Mouse (Mus musculus): ENCODE measurements at regions not wholly inside any gene's neighbourhood (a gene's known extent, or its start where the extent isn't known, plus 50 kb on each side); places are given as distances from the start of the nearest gene placed in this dataset.
"Not testable (repeated sequence)": the region's sequence is repeated elsewhere in the genome, so short reads cannot be mapped to it uniquely, and the experiment has no call there.

DNA sequence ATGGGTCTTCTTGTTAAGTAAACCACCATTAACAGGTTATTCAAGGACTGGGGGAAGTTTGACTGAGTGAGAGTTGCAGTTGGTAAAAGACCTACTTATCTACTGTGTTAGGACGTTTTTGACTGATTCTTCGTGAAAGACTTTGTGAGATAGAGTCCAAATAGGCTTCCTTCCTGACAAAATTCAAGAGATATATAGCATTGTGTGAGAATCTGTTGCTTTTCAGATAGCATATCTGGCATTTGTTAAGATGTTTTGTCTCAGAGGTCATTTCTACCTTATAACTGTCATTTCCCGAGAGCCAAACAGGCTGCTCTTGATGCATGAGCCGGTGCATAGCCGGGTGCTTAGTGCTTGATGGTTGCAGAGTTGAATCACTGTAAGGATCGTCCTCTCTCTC lies 214.8 kb downstream of the Pten start:
- DNase-seq (ENCODE audit: low spot score): no peak

DNA sequence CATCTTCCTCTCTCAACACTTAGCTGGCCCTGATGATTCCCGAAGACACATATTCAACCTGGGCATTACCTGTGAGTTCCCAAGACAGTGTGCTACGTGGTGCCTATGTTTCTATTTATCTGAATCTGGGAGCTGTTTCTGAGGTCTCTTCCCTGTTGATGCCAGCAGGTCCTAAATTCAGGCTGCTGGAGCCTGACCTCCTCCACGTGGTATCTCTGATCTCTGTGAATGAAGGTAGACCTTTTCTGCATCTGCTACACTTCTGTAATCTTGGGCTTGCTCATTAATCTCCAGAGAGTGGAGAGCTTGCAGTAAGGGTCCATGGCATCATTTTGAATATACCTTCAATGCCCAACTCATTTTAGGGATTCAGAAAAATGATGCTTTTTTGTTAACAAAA lies 215.8 kb downstream of the Pten start:
- DNase-seq (ENCODE audit: low spot score): no peak

DNA sequence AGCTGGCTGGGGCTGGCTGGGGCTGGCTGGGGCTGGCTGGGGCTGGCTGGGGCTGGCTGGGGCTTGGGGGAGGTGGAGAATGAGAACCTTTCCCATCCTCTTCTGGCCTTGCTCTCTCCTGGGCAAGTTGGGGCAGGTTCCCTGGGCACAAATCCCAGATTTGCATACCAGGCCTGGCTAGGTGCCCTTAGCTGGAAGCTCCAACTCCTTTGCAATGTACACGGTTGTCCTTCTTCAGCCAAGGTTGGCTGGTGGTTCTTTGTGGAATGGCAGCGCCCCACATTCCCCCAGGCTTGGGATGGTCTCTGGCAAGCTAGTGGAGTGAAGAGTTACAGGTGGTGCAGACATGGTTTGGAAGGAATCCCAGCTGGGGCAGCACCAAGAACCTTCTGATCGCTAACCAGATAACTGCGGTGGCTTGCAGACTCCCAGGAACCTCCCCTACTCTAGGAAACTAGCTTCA lies 217.5 kb downstream of the Pten start:
- peak; percentile 43 for DNase-seq (ENCODE audit: low spot score)

- no peak for DNase-seq (ENCODE audit: low spot score)
Measured at GRCm38 (mm10) chr19:32975303-32975702, 218.0 kb downstream of the Pten start.

DNA sequence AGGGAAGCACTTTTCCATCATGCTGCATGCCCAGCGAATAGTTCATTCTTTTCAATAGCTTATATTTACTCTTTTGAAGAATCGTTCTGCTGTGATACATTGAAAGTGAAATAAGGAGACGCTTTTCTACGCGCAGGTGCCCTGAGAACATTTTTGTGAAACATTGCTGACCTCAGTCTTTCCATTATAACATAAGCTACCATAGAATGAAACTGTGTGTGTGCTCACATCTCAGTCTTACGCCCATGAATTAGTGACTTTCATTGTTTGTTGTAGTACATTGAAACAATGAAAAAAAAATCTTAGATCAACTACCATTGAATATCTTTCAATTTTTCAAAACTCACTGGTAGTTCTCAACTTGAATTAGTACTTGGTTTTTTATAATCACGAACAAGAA lies 219.2 kb downstream of the Pten start:
- no peak for DNase-seq (ENCODE audit: low spot score)

- DNase-seq (ENCODE audit: low spot score): no peak
Measured at GRCm38 (mm10) chr19:32978037-32978745, 220.9 kb downstream of the Pten start.

GRCm38 (mm10) chr19:32980142-32980541 lies 222.8 kb downstream of the Pten start:
- no peak for DNase-seq (ENCODE audit: low spot score)

- no peak for DNase-seq (ENCODE audit: low spot score)
Measured at GRCm38 (mm10) chr19:32988713-32989112, 231.4 kb downstream of the Pten start.

GRCm38 (mm10) chr19:32989346-32989745 lies 232.0 kb downstream of the Pten start:
- no peak for DNase-seq (ENCODE audit: low spot score)

DNA sequence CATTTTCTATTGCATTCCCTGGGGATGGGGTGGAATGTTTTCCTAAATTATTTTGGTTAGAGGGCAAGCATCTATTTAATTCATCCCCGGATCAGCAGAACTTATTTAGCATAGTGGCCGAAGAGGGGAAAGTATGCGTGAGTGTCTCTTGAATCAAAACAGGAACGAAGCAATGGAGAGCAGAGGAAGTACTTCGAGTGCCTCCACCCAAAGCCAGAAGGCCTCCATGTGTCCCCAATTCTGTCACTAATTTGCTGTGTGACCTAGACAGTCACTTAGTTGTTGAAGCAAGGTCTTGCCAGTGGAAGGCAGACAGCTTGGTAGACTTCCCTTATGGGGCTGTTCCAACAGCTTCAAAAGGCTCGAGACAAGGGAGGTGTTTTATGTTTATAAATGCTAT lies 233.3 kb downstream of the Pten start:
- no peak for DNase-seq (ENCODE audit: low spot score)

GRCm38 (mm10) chr19:32998576-32999170 lies 241.4 kb downstream of the Pten start:
- DNase-seq (ENCODE audit: low spot score): no peak

DNA sequence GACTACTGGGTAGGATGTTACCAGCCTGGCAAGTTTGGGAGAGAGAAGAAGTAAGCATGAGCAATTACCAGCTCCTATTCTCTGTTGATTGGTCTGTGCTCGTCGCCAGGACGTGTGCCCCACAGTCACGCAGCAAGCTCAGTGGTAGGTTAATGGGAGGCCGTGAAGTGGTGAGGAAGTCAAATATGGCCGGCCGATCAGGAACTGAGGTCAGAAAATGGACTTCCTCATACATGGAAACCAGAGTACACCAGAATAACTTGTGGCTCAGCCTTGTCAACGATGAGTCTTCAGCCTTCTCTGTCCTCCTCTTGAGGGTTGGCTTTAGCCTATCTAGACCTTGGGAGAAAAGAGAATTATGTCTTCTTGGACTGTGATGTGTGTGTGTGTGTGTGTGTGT lies 250.3 kb downstream of the Pten start:
- DNase-seq (ENCODE audit: low spot score): no peak

DNA sequence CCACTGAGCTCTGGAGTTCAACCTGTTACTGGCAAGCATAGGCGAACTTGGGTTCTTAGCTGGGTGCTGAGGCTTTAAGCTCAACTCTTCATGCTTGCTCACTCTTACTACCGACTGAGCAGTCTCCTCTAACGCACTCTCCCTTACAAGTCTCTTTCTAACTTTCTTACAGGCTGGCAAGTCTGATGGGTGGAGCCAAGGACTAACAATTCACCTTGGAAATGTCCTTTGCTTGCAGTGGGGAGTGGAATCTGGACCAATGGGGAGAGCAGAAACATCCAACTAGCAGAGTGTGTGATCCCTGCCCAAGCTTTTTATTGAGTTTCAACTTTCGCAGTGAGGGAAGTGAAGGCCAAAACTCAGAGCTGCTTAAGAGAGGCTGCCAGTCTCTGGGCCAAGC lies 250.8 kb downstream of the Pten start:
- DNase-seq (ENCODE audit: low spot score): no peak

GRCm38 (mm10) chr19:33008794-33009193 lies 251.5 kb downstream of the Pten start:
- DNase-seq (ENCODE audit: low spot score): no peak

- DNase-seq (ENCODE audit: low spot score): no peak
Measured at GRCm38 (mm10) chr19:33010886-33011446, 253.7 kb downstream of the Pten start.

DNA sequence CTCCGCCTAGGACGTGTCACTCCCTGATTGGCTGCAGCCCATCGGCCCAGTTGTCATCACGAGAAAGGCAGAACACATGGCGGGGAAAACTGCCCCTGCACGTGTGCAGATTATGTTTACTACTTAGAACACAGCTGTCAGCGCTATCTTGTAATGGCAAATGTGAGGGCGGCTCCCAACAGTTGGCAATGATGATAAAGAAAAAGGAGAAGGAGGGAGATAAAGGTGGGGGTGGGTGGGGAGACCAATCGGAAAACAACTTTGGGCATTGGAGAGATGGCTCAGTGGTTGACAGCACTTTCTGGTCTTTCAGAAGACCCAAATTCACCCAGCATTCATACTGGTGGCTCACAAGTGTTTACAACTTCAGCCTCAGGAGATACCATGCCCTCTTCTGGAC lies 257.6 kb downstream of the Pten start:
- not testable (repeated sequence) for DNase-seq (ENCODE audit: low spot score)

DNA sequence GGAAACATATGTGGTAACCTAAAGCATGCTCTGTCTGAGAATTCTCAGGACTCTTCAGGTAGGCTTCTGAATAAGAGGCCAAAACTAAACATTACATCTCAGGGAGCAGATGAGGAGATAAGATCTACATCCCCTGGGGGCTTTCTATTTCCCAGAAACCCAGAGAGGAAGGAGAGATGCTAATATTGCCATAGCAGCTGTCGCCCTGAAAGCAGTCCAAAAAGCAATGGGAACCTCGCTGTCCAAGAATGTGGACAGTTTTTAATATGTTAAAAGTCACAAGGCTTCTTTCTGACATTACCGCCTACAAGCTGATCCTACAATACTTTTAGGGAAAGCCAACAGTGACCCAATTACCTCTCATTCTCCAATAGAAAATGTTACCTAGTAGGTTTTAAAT lies 263.9 kb downstream of the Pten start:
- no peak for DNase-seq (ENCODE audit: low spot score)

GRCm38 (mm10) chr19:33022839-33023428 lies 265.6 kb downstream of the Pten start:
- DNase-seq (ENCODE audit: low spot score): no peak

DNA sequence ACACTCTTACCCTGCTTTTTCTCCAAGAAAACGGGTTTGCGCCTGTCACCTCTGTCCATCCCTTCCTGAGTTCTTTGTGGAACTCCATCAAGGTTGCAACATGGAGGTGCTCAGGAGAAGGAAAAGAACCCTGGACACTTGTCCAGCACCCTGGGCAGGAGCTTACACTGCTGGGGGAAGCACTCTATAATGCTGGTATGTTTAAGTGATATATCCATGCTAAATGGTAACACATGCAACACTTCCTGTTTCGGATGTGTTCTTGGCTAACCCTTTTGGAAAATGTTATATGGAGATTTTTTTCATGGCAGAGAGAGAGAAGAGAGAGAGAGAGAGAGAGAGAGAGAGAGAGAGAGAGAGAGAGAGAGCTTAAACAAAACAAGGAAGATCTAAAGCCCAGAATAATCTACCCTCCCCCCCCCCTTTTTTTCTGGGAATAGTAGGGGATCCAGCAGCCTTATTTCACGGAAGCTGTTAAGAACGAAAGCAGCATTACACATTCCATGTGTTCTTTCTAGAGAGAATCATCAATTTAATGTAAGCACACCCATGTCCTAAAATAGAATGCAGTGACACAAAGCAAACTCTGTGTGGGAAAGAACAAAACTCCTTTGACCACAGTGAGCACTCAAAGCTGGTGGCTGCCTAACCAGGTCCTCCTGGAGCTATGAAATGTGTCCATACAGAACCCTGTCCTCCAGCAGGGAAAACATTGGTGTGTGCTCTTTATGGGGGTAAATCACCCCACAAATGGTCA lies 272.6 kb downstream of the Pten start:
- no peak for DNase-seq (ENCODE audit: low spot score)

- no peak for DNase-seq (ENCODE audit: low spot score)
Measured at GRCm38 (mm10) chr19:33040512-33040911, 283.2 kb downstream of the Pten start.

DNA sequence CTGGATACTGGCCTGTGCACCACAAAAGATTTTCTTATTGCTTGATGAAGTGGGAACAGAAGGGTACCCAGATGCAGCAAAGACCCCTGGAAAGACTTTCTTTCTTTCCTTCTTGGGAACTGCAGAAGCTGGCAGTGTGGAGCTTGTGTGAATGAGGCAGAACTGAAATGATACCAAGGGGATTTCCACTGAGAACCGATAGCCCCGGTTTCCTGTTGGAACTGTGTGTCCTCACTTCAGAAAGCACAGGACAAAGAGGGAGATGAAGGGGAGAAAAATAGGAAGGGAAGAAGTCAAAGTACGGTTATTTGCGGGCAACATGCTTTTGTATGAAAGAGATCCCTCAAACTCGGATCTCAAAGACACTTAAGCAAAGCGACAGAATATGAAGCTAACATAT lies 283.7 kb downstream of the Pten start:
- DNase-seq (ENCODE audit: low spot score): no peak

GRCm38 (mm10) chr19:33042760-33043159 lies 285.5 kb downstream of the Pten start:
- DNase-seq (ENCODE audit: low spot score): no peak

All from ovary, adult 18-20 months (tissue).